Mouse (Mus musculus) lung, postnatal 0 days (tissue): ENCODE data around the gene Msantd2. TPM values are rescaled to one million over a fixed set of nuclear protein-coding genes. Genes with fewer than 3 reads are reported as not detected.

Experiments used
- ATAC-seq: fragments of 200-750 bp; cut with Nextera tagmentation; 2 replicates; pipeline ENCODE4 v1.8.0; 2017; ENCODE audit warnings: moderate library complexity
- DNase-seq: peaks from one replicate; pipeline ENCODE4 v3.0.0-alpha.2; 2016; ENCODE audit warnings: low spot score
- H3K27ac ChIP-seq: fragments of 300-500 bp; sonication (generic); 2 replicates; pipeline ENCODE4 v1.5.1; 2014; ENCODE audit warnings: antibody characterized with exemption, mild to moderate bottlenecking, low read length, mixed read lengths
- H3K27me3 ChIP-seq: fragments of 300-500 bp; sonication (generic); replicated peaks from 2 replicates; pipeline ENCODE4 v1.6.1; 2014; ENCODE audit warnings: low read length, mixed read lengths; ENCODE audit not compliant: insufficient read depth
- H3K36me3 ChIP-seq: fragments of 300-500 bp; sonication (generic); 2 replicates; pipeline ENCODE4 v1.6.1; 2014; ENCODE audit warnings: low read length, mixed read lengths; ENCODE audit not compliant: insufficient read depth
- H3K4me1 ChIP-seq: fragments of 300-500 bp; sonication (generic); 2 replicates; pipeline ENCODE4 v1.6.1; 2014; ENCODE audit warnings: antibody characterized with exemption, low read depth, low read length, mixed read lengths; ENCODE audit not compliant: insufficient read depth
- H3K4me2 ChIP-seq: fragments of 300-500 bp; sonication (generic); replicated peaks from 2 replicates; pipeline ENCODE4 v1.6.1; 2014; ENCODE audit warnings: low read depth, mild to moderate bottlenecking, low read length, moderate library complexity, mixed read lengths
- H3K4me3 ChIP-seq: fragments of 300-500 bp; sonication (generic); 2 replicates; pipeline ENCODE4 v1.5.1; 2014; ENCODE audit warnings: low read depth, low read length
- H3K9ac ChIP-seq: fragments of 300-500 bp; sonication (generic); replicated peaks from 2 replicates; pipeline ENCODE4 v1.6.1; 2014; ENCODE audit warnings: low read depth, mild to moderate bottlenecking
- H3K9me3 ChIP-seq: fragments of 300-500 bp; sonication (generic); 2 replicates; pipeline ENCODE4 v1.6.1; 2016; ENCODE audit warnings: low read length, mixed read lengths
- CTCF ChIP-seq: IDR thresholded peaks from 2 replicates; pipeline ENCODE4 v1.5.1; 2016; ENCODE audit warnings: antibody characterized with exemption, mild to moderate bottlenecking
- EP300 ChIP-seq: IDR thresholded peaks from 2 replicates; pipeline ENCODE4 v1.6.1; 2016; ENCODE audit warnings: antibody characterized with exemption, mild to moderate bottlenecking, control low read depth
- WGBS: fragments of 180-500 bp; shearing (Covaris S2); extraction: QIAGEN DNeasy Blood & Tissue Kit; methylation state at CpG from one replicate; pipeline ENCODE4 v1.1.7; 2014; 5-methylcytosine and 5-hydroxymethylcytosine counted together
- polyA plus RNA-seq: library from polyadenylated mRNA; unstranded; fragments of >200 nt; fragmentation: Nextera tagmentation; extraction: Ambion mirVana; gene quantifications from 2 replicates; pipeline ENCODE4 v1.2.1, GENCODE M21; 2015

Msantd2 gene
- polyA plus RNA-seq, 1 experiment from 2014 or later: 12.2 TPM

- Histone ChIP-seq H3K4me2 (no peak overlapping the region), H3K9me3 (no peaks in the 10 kb centered on the region), H3K27ac (no peak overlapping the region), H3K9ac (no peak overlapping the region), H3K36me3 (no peaks in the 10 kb centered on the region), H3K4me3 (no peak overlapping the region), H3K4me1 (peaks cover 7% of the 10 kb centered on the region; the same call in 1 of the 2 replicates), H3K27me3 (no peaks in the 10 kb centered on the region)
- TF ChIP-seq CTCF (no peak), EP300 (no peak)
- WGBS: 44% methylated on average over 2 of the region's 2 CpGs
- ATAC-seq (no peak; the same call in 1 of the 2 replicates), DNase-seq (no peak)
Observed at GRCm38 (mm10) chr9:37569231-37569835, 80.2 kb downstream of the Msantd2 start.

GRCm38 (mm10) chr9:37572204-37572876 lies 83.2 kb downstream of the Msantd2 start:
- no peaks in the 10 kb centered on the region for H3K36me3 ChIP-seq
- H3K9ac ChIP-seq: no peak overlapping the region
- TF ChIP-seq CTCF (no peak), EP300 (no peak)
- DNase-seq (no peak), ATAC-seq (no peak)
- H3K27me3 ChIP-seq: no peaks in the 10 kb centered on the region
- H3K4me2 ChIP-seq: no peak overlapping the region
- H3K9me3 ChIP-seq: no peaks in the 10 kb centered on the region
- H3K4me3 ChIP-seq: no peak overlapping the region
- 49% methylated on average over 3 of the region's 3 CpGs for WGBS
- no peak overlapping the region for H3K27ac ChIP-seq
- peaks cover 7% of the 10 kb centered on the region; the same call in 1 of the 2 replicates for H3K4me1 ChIP-seq

Other genes starting within 250 kb of the Msantd2 start
- gene Slc37a2, start 233.6 kb upstream of the Msantd2 start, polyA plus RNA-seq: 1.2 and 1.4 TPM in 2 replicates
- gene Ccdc15, start 140.9 kb upstream of the Msantd2 start, polyA plus RNA-seq: 4.5 and 5.8 TPM in 2 replicates
- gene Hepacam, start 122.0 kb upstream of the Msantd2 start, polyA plus RNA-seq: 0.81 and 1.2 TPM in 2 replicates
- gene Robo4, start 87.4 kb upstream of the Msantd2 start, polyA plus RNA-seq: 18.9 and 21.6 TPM in 2 replicates
- 0.08 and 0.14 TPM in 2 replicates for gene Robo3, start 56.1 kb upstream of the Msantd2 start, polyA plus RNA-seq
- gene Esam, start 38.8 kb downstream of the Msantd2 start, polyA plus RNA-seq: 256 and 260 TPM in 2 replicates
- gene Vsig2, start 49.9 kb downstream of the Msantd2 start, polyA plus RNA-seq: 85.6 and 94.9 TPM in 2 replicates
- 4.0 and 4.2 TPM in 2 replicates for gene Nrgn, start 63.6 kb downstream of the Msantd2 start, polyA plus RNA-seq
- 7.7 and 9.9 TPM in 2 replicates for gene Siae, start 66.4 kb downstream of the Msantd2 start, polyA plus RNA-seq
- gene Spa17, start 124.4 kb downstream of the Msantd2 start, polyA plus RNA-seq: 19.2 and 21.6 TPM in 2 replicates
- gene Tbrg1, start 168.0 kb downstream of the Msantd2 start, polyA plus RNA-seq: 153 and 163 TPM in 2 replicates
- 0.05 and 0.20 TPM in 2 replicates for gene Panx3, start 179.9 kb downstream of the Msantd2 start, polyA plus RNA-seq
- not detected in 2 replicates for gene Olfr160, start 226.9 kb downstream of the Msantd2 start, polyA plus RNA-seq